Mouse (Mus musculus): Measurements from ENCODE around the gene Psmd9. TPM values are rescaled to one million over a fixed set of nuclear protein-coding genes. Genes with fewer than 3 reads are reported as not detected.

Gene Psmd9
- polyA plus RNA-seq, 1 experiment, result 70.7 TPM

DNA sequence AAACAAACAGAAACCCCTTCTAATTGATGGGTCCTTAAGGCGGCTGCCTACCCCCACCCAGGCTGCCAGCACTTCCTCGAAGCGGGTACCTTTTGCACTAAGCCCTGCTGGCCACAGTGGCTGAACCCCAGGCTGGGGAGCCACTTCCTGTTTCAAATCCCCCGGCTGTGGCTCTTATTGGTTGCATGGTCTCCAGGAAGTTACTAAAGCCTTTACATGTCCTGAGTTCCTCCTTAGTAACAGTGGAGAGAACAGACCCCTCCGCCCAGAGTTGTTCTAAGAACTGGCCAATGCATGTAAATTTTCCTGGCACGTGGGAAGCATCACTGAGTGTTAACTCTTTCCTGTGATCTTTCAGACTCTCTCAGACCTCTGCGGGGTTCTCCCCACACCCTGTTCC lies 18.1 kb upstream of the Psmd9 start:
- no peak for TF ChIP-seq CTCF (IDR thresholded peaks at IDR 0.05; ENCODE audit: control insufficient read depth, insufficient read depth, low read length)
- peak; percentile 69; the same call in 1 of the 2 replicates for TF ChIP-seq POLR2A (IDR thresholded peaks at IDR 0.05; ENCODE audit: borderline replicate concordance, control insufficient read depth, low read depth, low read length)
- peak overlapping the region; percentile 94 for H3K27ac ChIP-seq (ENCODE audit: control insufficient read depth, insufficient read depth, low read depth, low read length, poor library complexity)
- 5% methylated on average over 7 of the region's 7 CpGs for WGBS
- H3K4me3 ChIP-seq (replicated peaks; ENCODE audit: control insufficient read depth, low read depth, low read length), result peak overlapping the region; percentile 71
- H3K4me1 ChIP-seq (ENCODE audit: control insufficient read depth, insufficient read depth, low read length), result peaks cover 15% of the 10 kb centered on the region

GRCm38 (mm10) chr5:123151707-123152362 lies 17.4 kb upstream of the Psmd9 start:
- TF ChIP-seq CTCF (IDR thresholded peaks at IDR 0.05; ENCODE audit: control insufficient read depth, insufficient read depth, low read length) (no peak), POLR2A (IDR thresholded peaks at IDR 0.05; ENCODE audit: borderline replicate concordance, control insufficient read depth, low read depth, low read length) (no peak; the same call in 1 of the 2 replicates)
- Histone ChIP-seq H3K4me1 (ENCODE audit: control insufficient read depth, insufficient read depth, low read length) (peaks cover 15% of the 10 kb centered on the region), H3K4me3 (replicated peaks; ENCODE audit: control insufficient read depth, low read depth, low read length) (no peak overlapping the region), H3K27ac (ENCODE audit: control insufficient read depth, insufficient read depth, low read depth, low read length, poor library complexity) (peak overlapping the region; percentile 45)
- WGBS, result 86% methylated on average over 19 of the region's 19 CpGs

DNA sequence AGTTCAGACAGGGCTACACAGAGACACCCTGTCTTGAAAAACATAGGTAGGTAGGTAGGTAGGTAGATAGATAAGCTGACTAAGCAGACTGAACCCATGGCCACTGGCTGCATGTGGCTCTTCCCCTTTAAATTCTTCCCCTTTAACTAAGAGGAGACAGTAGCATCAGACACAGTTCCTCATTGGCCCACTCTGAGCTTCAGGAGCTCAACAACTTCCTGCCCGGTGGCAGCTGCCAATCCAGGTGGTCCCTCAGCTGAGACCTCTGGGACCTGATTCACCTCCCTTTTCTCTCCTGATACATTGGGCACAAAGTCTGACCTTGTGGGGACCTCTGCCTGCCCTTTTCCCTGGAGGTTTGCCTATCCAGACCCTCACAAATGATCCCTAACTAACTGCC lies 16.3 kb upstream of the Psmd9 start:
- Histone ChIP-seq H3K4me1 (ENCODE audit: control insufficient read depth, insufficient read depth, low read length) (peaks cover 15% of the 10 kb centered on the region), H3K27ac (ENCODE audit: control insufficient read depth, insufficient read depth, low read depth, low read length, poor library complexity) (peak overlapping the region; percentile 37; the same call in 1 of the 2 replicates), H3K4me3 (replicated peaks; ENCODE audit: control insufficient read depth, low read depth, low read length) (peak overlapping the region; percentile 22)
- WGBS, result 15% methylated on average over 1 of the region's 1 CpGs
- no peak for TF ChIP-seq CTCF (IDR thresholded peaks at IDR 0.05; ENCODE audit: control insufficient read depth, insufficient read depth, low read length)
- no peak for TF ChIP-seq POLR2A (IDR thresholded peaks at IDR 0.05; ENCODE audit: borderline replicate concordance, control insufficient read depth, low read depth, low read length)

GRCm38 (mm10) chr5:123155425-123155824 lies 13.8 kb upstream of the Psmd9 start:
- no peak for TF ChIP-seq POLR2A (IDR thresholded peaks at IDR 0.05; ENCODE audit: borderline replicate concordance, control insufficient read depth, low read depth, low read length)
- peak; percentile 89 for TF ChIP-seq CTCF (IDR thresholded peaks at IDR 0.05; ENCODE audit: control insufficient read depth, insufficient read depth, low read length)

DNA sequence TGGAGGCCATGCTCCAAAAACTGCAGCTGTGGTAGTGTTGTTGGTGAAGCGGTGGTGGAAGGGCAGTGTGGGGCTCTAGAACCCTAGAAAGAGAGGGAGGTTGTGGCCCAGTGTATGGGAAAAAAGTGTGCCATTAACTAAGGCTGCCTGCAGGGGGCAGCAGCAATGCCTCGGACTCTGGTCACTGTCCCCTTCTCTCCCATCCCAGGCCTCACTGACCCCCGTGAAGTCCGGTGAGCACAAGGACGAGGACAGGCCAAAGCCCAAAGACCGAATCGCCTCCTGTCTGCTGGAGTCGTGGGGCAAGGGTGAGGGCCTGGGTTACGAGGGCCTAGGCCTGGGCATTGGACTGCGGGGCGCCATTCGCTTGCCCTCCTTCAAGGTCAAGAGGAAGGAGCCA lies 12.4 kb upstream of the Psmd9 start:
- Histone ChIP-seq H3K27ac (ENCODE audit: control insufficient read depth, insufficient read depth, low read depth, low read length, poor library complexity) (no peak overlapping the region), H3K4me3 (replicated peaks; ENCODE audit: control insufficient read depth, low read depth, low read length) (no peak overlapping the region), H3K4me1 (ENCODE audit: control insufficient read depth, insufficient read depth, low read length) (peaks cover 8% of the 10 kb centered on the region; the same call in 1 of the 2 replicates)
- TF ChIP-seq CTCF (IDR thresholded peaks at IDR 0.05; ENCODE audit: control insufficient read depth, insufficient read depth, low read length) (peak; percentile 53), POLR2A (IDR thresholded peaks at IDR 0.05; ENCODE audit: borderline replicate concordance, control insufficient read depth, low read depth, low read length) (no peak)
- 90% methylated on average over 12 of the region's 12 CpGs for WGBS

More at GRCm38 (mm10) chr5:123155425-123155824, 13.8 kb upstream of the Psmd9 start:
- Histone ChIP-seq H3K4me1 (ENCODE audit: control insufficient read depth, insufficient read depth, low read length) (peaks cover 11% of the 10 kb centered on the region), H3K27ac (ENCODE audit: control insufficient read depth, insufficient read depth, low read depth, low read length, poor library complexity) (no peak overlapping the region), H3K4me3 (replicated peaks; ENCODE audit: control insufficient read depth, low read depth, low read length) (no peak overlapping the region)
- 49% methylated on average over 7 of the region's 7 CpGs for WGBS

GRCm38 (mm10) chr5:123157972-123158371 lies 11.2 kb upstream of the Psmd9 start:
- Histone ChIP-seq H3K4me1 (ENCODE audit: control insufficient read depth, insufficient read depth, low read length) (peaks cover 2% of the 10 kb centered on the region; the same call in 1 of the 2 replicates), H3K4me3 (replicated peaks; ENCODE audit: control insufficient read depth, low read depth, low read length) (no peak overlapping the region), H3K27ac (ENCODE audit: control insufficient read depth, insufficient read depth, low read depth, low read length, poor library complexity) (no peak overlapping the region)
- no peak for TF ChIP-seq CTCF (IDR thresholded peaks at IDR 0.05; ENCODE audit: control insufficient read depth, insufficient read depth, low read length)
- TF ChIP-seq POLR2A (IDR thresholded peaks at IDR 0.05; ENCODE audit: borderline replicate concordance, control insufficient read depth, low read depth, low read length), result no peak
- WGBS, result 76% methylated on average over 4 of the region's 4 CpGs

DNA sequence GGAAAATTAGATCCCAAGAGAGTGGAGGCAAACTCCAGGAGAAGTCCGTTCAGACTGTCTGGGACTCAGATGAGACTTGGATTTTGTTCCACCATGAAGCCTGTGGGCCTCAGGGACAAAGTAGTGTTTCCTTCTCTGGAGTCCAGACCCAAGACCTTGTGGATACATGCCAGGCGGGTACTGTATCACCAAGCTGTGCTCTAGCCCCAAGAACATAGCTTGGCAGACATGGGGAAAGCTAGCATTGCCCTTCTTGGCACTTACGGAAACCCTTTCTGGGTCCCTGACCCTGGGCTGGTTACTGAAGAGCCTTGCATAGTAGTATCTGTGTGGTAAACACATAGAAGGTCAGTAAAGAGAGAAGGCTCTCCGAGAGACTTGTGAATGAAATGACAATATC lies 9.8 kb upstream of the Psmd9 start:
- Histone ChIP-seq H3K4me3 (replicated peaks; ENCODE audit: control insufficient read depth, low read depth, low read length) (no peak overlapping the region), H3K4me1 (ENCODE audit: control insufficient read depth, insufficient read depth, low read length) (no peaks in the 10 kb centered on the region), H3K27ac (ENCODE audit: control insufficient read depth, insufficient read depth, low read depth, low read length, poor library complexity) (no peak overlapping the region)
- TF ChIP-seq CTCF (IDR thresholded peaks at IDR 0.05; ENCODE audit: control insufficient read depth, insufficient read depth, low read length) (no peak), POLR2A (IDR thresholded peaks at IDR 0.05; ENCODE audit: borderline replicate concordance, control insufficient read depth, low read depth, low read length) (no peak)
- 93% methylated on average over 4 of the region's 4 CpGs for WGBS

GRCm38 (mm10) chr5:123159866-123160265 lies 9.3 kb upstream of the Psmd9 start:
- H3K27ac ChIP-seq (ENCODE audit: control insufficient read depth, insufficient read depth, low read depth, low read length, poor library complexity), result no peak overlapping the region
- H3K4me3 ChIP-seq (replicated peaks; ENCODE audit: control insufficient read depth, low read depth, low read length), result no peak overlapping the region
- TF ChIP-seq POLR2A (IDR thresholded peaks at IDR 0.05; ENCODE audit: borderline replicate concordance, control insufficient read depth, low read depth, low read length), result no peak
- TF ChIP-seq CTCF (IDR thresholded peaks at IDR 0.05; ENCODE audit: control insufficient read depth, insufficient read depth, low read length), result no peak
- 97% methylated on average over 15 of the region's 15 CpGs for WGBS
- no peaks in the 10 kb centered on the region for H3K4me1 ChIP-seq (ENCODE audit: control insufficient read depth, insufficient read depth, low read length)
